Mouse (Mus musculus) lung, adult 2 months (tissue): ENCODE measurements around the gene Slc8a3.

ENCODE experiments used
- CTCF ChIP-seq: fragments of 200-500 bp; IDR thresholded peaks from 2 replicates; pipeline ENCODE4 v1.5.1; 2011; ENCODE audit warnings: mild to moderate bottlenecking, low read length, control low read depth; ENCODE audit not compliant: insufficient read depth
- POLR2A ChIP-seq: fragments of 200-500 bp; IDR thresholded peaks from 2 replicates; pipeline ENCODE4 v1.6.1; 2011; ENCODE audit warnings: low read depth, mild to moderate bottlenecking, control low read depth, low read length, borderline replicate concordance; ENCODE audit errors: extremely low read depth

- TF ChIP-seq CTCF (no peak), POLR2A (no peak)
Observed at GRCm38 (mm10) chr12:81225966-81226577, 106.9 kb downstream of the Slc8a3 start.
